Mouse (Mus musculus) brain, adult 10 weeks (tissue): ENCODE measurements around the gene Ifitm10. TPM values are rescaled to one million over a fixed set of nuclear protein-coding genes. Genes with fewer than 3 reads are reported as not detected.

ENCODE experiments used
- polyA plus RNA-seq: library from polyadenylated mRNA; stranded (reverse); fragments of 350-450 nt; fragmentation: Illumina TruSeq; extraction: RNeasy Lipid Tissue Mini Kit (QIAGEN cat#74804); gene quantifications from one replicate; pipeline ENCODE4 v1.2.3, GENCODE M21; 2015; ENCODE audit warnings: low read depth, low replicate concordance

The Ifitm10 gene
- 36.7 TPM for polyA plus RNA-seq

GRCm38 (mm10) chr7:142373641-142374412 lies at the start of gene Ifitm10:
Ifitm10 (minus strand) TSS chr7:142373753.

GRCm38 (mm10) chr7:142387419-142388148 lies 14.0 kb upstream of the Ifitm10 start, which contains the start of gene Ctsd:
Ctsd (minus strand) TSS chr7:142388038.

GRCm38 (mm10) chr7:142382567-142382966 lies 9.0 kb upstream of the Ifitm10 start, which contains the start of gene Gm49369:
Gm49369 (minus strand) TSS chr7:142382667.

GRCm38 (mm10) chr7:142303249-142303648 lies 70.3 kb downstream of the Ifitm10 start, which contains the start of gene Krtap5-4:
Krtap5-4 (plus strand) TSS chr7:142303549.

GRCm38 (mm10) chr7:142297018-142297417 lies 76.5 kb downstream of the Ifitm10 start, which contains the start of gene Krtap5-1:
Krtap5-1 (minus strand) TSS chr7:142297118.

Other genes starting within 250 kb of the Ifitm10 start
- gene Gm39115, start 237.7 kb downstream of the Ifitm10 start, polyA plus RNA-seq = not detected
- not detected for gene Gm45337, start 229.1 kb downstream of the Ifitm10 start, polyA plus RNA-seq
- gene Gm29735, start 216.6 kb downstream of the Ifitm10 start, polyA plus RNA-seq = not detected
- not detected for gene Gm4553, start 208.0 kb downstream of the Ifitm10 start, polyA plus RNA-seq
- gene Krtap5-2, start 197.7 kb downstream of the Ifitm10 start, polyA plus RNA-seq = not detected
- not detected for gene Gm10153, start 183.4 kb downstream of the Ifitm10 start, polyA plus RNA-seq
- not detected for gene Krtap5-3, start 172.4 kb downstream of the Ifitm10 start, polyA plus RNA-seq
- gene Gm7579, start 161.9 kb downstream of the Ifitm10 start, polyA plus RNA-seq = not detected
- gene Krtap5-5, start 143.8 kb downstream of the Ifitm10 start, polyA plus RNA-seq = not detected
- gene Gm40460, start 132.7 kb downstream of the Ifitm10 start, polyA plus RNA-seq = not detected
- not detected for gene Gm2431, start 115.4 kb downstream of the Ifitm10 start, polyA plus RNA-seq
- not detected for gene Gm4559, start 99.4 kb downstream of the Ifitm10 start, polyA plus RNA-seq
- gene Krtap5-1, start 76.6 kb downstream of the Ifitm10 start, polyA plus RNA-seq = not detected
- gene Krtap5-4, start 70.2 kb downstream of the Ifitm10 start, polyA plus RNA-seq = not detected
- not detected for gene Gm49369, start 8.9 kb upstream of the Ifitm10 start, polyA plus RNA-seq
- gene Ctsd, start 14.3 kb upstream of the Ifitm10 start, polyA plus RNA-seq = 492 TPM
- gene Syt8, start 61.1 kb upstream of the Ifitm10 start, polyA plus RNA-seq = not detected
- 1.9 TPM for gene Tnni2, start 68.1 kb upstream of the Ifitm10 start, polyA plus RNA-seq
- gene Lsp1, start 87.1 kb upstream of the Ifitm10 start, polyA plus RNA-seq = 6.2 TPM
- 2.0 TPM for gene Tnnt3, start 125.1 kb upstream of the Ifitm10 start, polyA plus RNA-seq
- 78.7 TPM for gene Mrpl23, start 158.9 kb upstream of the Ifitm10 start, polyA plus RNA-seq